Mouse (Mus musculus): ENCODE measurements around the gene Slc2a4.

GRCm38 (mm10) chr11:69961841-69962240, 13.9 kb upstream of the Slc2a4 start:
- TF ChIP-seq POLR2A (IDR thresholded peaks at IDR 0.05; ENCODE audit: insufficient read length, low read depth), result no peak
- TF ChIP-seq MYOG (IDR thresholded peaks at IDR 0.05; ENCODE audit: control insufficient read depth in 1 of 3, insufficient read depth in 1 of 3, insufficient read length in 2 of 3, low read depth in 2 of 3), result no peak
- TF ChIP-seq REST (IDR thresholded peaks at IDR 0.05; ENCODE audit: insufficient read depth, insufficient read length), result no peak
- TF ChIP-seq E2F4 (IDR thresholded peaks at IDR 0.05; ENCODE audit: insufficient read depth), result no peak
- TF ChIP-seq CEBPB (IDR thresholded peaks at IDR 0.05; ENCODE audit: insufficient read depth, poor library complexity, severe bottlenecking), result no peak
- no peak for TF ChIP-seq USF1 (IDR thresholded peaks at IDR 0.05; ENCODE audit: low read depth)
